Mouse (Mus musculus): Measurements from ENCODE around the gene Ugt1a7c.

DNA sequence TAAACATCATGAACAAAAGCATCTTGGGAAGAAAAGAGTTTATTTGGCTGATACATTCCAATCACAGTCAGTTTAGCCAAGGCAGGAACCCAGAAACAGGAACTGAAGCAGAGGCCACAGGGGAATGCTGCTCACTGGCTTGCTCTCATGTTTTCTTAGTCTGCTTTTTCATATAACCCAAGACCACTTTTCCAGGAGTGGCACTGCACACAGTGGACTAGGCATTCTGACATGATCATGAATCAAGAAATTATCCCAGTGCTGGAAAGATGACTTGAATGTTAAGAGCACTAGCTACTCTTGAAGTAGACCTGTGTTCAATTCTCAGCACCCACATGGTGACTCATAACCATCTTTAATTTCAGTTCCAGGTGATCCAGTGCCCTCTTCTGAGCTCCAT lies 130.9 kb downstream of the Ugt1a7c start:
- TF ChIP-seq CTCF (IDR thresholded peaks at IDR 0.05), result no peak
- TF ChIP-seq EP300 (IDR thresholded peaks at IDR 0.05), result no peak

Data from lung, postnatal 0 days (tissue).